Mouse (Mus musculus): Measurements from ENCODE around the gene Sema4g. TPM values are rescaled to one million over a fixed set of nuclear protein-coding genes. Genes with fewer than 3 reads are reported as not detected.

The Sema4g gene
- polyA plus RNA-seq, 1 experiment, result 1.3 TPM

- TF ChIP-seq POLR2A (IDR thresholded peaks at IDR 0.05; ENCODE audit: low read depth, low read length), result no peak
- TF ChIP-seq CTCF (IDR thresholded peaks at IDR 0.05; ENCODE audit: extremely low read depth, insufficient read depth, insufficient read length, insufficient replicate concordance), result no peak
- Histone ChIP-seq H3K4me3 (ENCODE audit: extremely low read depth, insufficient read depth, insufficient read length) (peak overlapping the region; percentile 69), H3K27ac (ENCODE audit: insufficient read depth, low read length) (peak overlapping the region; percentile 55), H3K27me3 (ENCODE audit: control insufficient read depth, insufficient read depth, low read length) (peaks cover 11% of the 10 kb centered on the region), H3K4me1 (ENCODE audit: control insufficient read depth, insufficient read depth, insufficient read length) (peaks cover 15% of the 10 kb centered on the region; the same call in 1 of the 2 replicates), H3K36me3 (ENCODE audit: control insufficient read depth, insufficient read depth, low read length) (no peaks in the 10 kb centered on the region; the same call in 1 of the 2 replicates)
- WGBS, result under 1% methylated on average over 31 of the region's 34 CpGs
- DNase-seq (ENCODE audit: low read depth in 1 of 2, low spot score in 2 of 2), result peak in 1 of 2 experiments; percentile 63
Measured at GRCm38 (mm10) chr19:45015518-45016281, 26.8 kb downstream of the Sema4g start.

DNA sequence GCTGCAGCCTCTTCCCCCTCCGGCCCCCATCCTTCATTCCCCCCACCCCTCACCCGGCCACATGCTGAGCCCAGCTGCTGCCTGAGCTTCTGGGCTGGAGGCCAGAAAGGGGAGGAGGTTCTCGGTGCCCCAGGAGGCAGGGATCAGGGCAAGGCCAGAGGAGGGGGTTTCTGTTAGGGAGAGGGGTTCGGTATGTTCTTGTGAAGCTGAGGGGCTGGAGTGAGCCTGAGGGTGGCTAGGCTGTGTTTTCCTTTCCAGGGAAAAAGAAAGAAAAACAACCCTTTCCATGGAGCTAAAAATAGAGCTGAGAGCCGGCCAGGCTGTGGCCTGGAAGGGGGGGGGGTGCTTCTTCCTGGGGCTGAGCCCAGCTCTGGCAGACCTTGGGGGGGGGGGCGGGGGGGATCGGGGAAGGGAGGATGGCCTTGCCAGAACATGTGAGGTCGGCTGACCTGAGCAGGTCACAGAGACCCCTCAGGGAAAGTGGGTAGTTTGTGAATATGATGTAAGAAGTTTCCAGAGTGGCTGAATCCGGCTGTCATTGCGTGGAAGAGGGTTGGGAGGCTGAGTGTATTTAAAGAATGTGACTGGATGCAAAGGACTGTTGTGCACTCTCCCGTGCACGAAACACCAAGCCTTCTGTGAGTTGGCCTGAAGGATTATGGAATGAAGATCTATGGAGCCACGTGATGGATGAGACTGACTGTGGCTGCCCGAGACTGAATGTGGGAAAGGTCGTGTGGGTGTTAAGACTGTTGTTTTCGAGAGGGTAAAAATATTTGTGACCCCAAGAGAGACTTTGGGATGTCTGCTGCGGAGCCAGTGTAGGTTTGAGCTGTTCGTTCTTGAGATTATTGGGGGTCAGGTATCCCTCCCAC lies 27.7 kb downstream of the Sema4g start:
- peak overlapping the region; percentile 58; the same call in 1 of the 2 replicates for H3K27ac ChIP-seq (ENCODE audit: insufficient read depth, low read length)
- 4% methylated on average over 18 of the region's 18 CpGs for WGBS
- peaks cover 15% of the 10 kb centered on the region; the same call in 1 of the 2 replicates for H3K4me1 ChIP-seq (ENCODE audit: control insufficient read depth, insufficient read depth, insufficient read length)
- DNase-seq (ENCODE audit: low read depth in 1 of 2, low spot score in 2 of 2), result no peak
- H3K27me3 ChIP-seq (ENCODE audit: control insufficient read depth, insufficient read depth, low read length), result peaks cover 11% of the 10 kb centered on the region
- peak overlapping the region; percentile 69; the same call in 1 of the 2 replicates for H3K4me3 ChIP-seq (ENCODE audit: extremely low read depth, insufficient read depth, insufficient read length)
- TF ChIP-seq POLR2A (IDR thresholded peaks at IDR 0.05; ENCODE audit: low read depth, low read length) (no peak), CTCF (IDR thresholded peaks at IDR 0.05; ENCODE audit: extremely low read depth, insufficient read depth, insufficient read length, insufficient replicate concordance) (no peak)
- H3K36me3 ChIP-seq (ENCODE audit: control insufficient read depth, insufficient read depth, low read length), result no peaks in the 10 kb centered on the region; the same call in 1 of the 2 replicates

GRCm38 (mm10) chr19:45017216-45017771 lies 28.4 kb downstream of the Sema4g start:
- Histone ChIP-seq H3K4me3 (ENCODE audit: extremely low read depth, insufficient read depth, insufficient read length) (peak overlapping the region; percentile 54), H3K27ac (ENCODE audit: insufficient read depth, low read length) (peak overlapping the region; percentile 58), H3K27me3 (ENCODE audit: control insufficient read depth, insufficient read depth, low read length) (peaks cover 11% of the 10 kb centered on the region), H3K36me3 (ENCODE audit: control insufficient read depth, insufficient read depth, low read length) (no peaks in the 10 kb centered on the region), H3K4me1 (ENCODE audit: control insufficient read depth, insufficient read depth, insufficient read length) (peaks cover 15% of the 10 kb centered on the region; the same call in 1 of the 2 replicates)
- 0% methylated on average over 16 of the region's 27 CpGs for WGBS
- TF ChIP-seq POLR2A (IDR thresholded peaks at IDR 0.05; ENCODE audit: low read depth, low read length), result no peak
- TF ChIP-seq CTCF (IDR thresholded peaks at IDR 0.05; ENCODE audit: extremely low read depth, insufficient read depth, insufficient read length, insufficient replicate concordance), result no peak
- peak in 1 of 2 experiments; percentile 17 for DNase-seq (ENCODE audit: low read depth in 1 of 2, low spot score in 2 of 2)

- WGBS, result 2% methylated on average over 43 of the region's 48 CpGs
- H3K36me3 ChIP-seq (ENCODE audit: control insufficient read depth, insufficient read depth, low read length), result no peaks in the 10 kb centered on the region
- H3K4me3 ChIP-seq (ENCODE audit: extremely low read depth, insufficient read depth, insufficient read length), result peak overlapping the region; percentile 54
- TF ChIP-seq POLR2A (IDR thresholded peaks at IDR 0.05; ENCODE audit: low read depth, low read length) (no peak), CTCF (IDR thresholded peaks at IDR 0.05; ENCODE audit: extremely low read depth, insufficient read depth, insufficient read length, insufficient replicate concordance) (no peak)
- peaks cover 11% of the 10 kb centered on the region for H3K27me3 ChIP-seq (ENCODE audit: control insufficient read depth, insufficient read depth, low read length)
- H3K4me1 ChIP-seq (ENCODE audit: control insufficient read depth, insufficient read depth, insufficient read length), result peaks cover 15% of the 10 kb centered on the region; the same call in 1 of the 2 replicates
- peak overlapping the region; percentile 58; the same call in 1 of the 2 replicates for H3K27ac ChIP-seq (ENCODE audit: insufficient read depth, low read length)
- DNase-seq (ENCODE audit: low read depth in 1 of 2, low spot score in 2 of 2), result peak in 1 of 2 experiments; percentile 26
Measured at GRCm38 (mm10) chr19:45017909-45018308, 29.0 kb downstream of the Sema4g start.

GRCm38 (mm10) chr19:45018351-45018831 lies 29.5 kb downstream of the Sema4g start:
- no peak for DNase-seq (ENCODE audit: low read depth in 1 of 2, low spot score in 2 of 2)

DNA sequence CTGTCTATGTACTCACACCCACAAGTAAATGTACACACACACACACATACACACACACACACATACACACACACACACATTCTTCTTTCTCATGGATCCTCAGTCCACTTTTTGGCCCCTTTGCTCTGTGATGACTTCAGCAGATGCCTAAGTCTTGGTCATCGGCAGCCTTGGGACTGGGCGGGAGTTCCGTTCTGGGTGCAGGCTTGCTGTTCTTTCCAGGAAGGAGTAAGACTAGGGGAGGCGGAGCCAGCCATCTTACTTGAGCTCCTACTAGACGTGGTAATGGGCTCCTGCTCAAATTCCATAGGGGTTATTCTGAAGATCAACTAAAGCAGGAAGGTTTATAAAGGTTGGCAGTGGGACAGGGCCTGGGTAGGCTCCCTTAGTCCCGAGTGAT lies 31.4 kb downstream of the Sema4g start:
- H3K4me3 ChIP-seq (ENCODE audit: extremely low read depth, insufficient read depth, insufficient read length), result no peak overlapping the region
- DNase-seq (ENCODE audit: low read depth in 1 of 2, low spot score in 2 of 2), result no peak
- TF ChIP-seq POLR2A (IDR thresholded peaks at IDR 0.05; ENCODE audit: low read depth, low read length), result no peak
- TF ChIP-seq CTCF (IDR thresholded peaks at IDR 0.05; ENCODE audit: extremely low read depth, insufficient read depth, insufficient read length, insufficient replicate concordance), result no peak
- H3K36me3 ChIP-seq (ENCODE audit: control insufficient read depth, insufficient read depth, low read length), result no peaks in the 10 kb centered on the region
- H3K4me1 ChIP-seq (ENCODE audit: control insufficient read depth, insufficient read depth, insufficient read length), result peaks cover 9% of the 10 kb centered on the region; the same call in 1 of the 2 replicates
- H3K27me3 ChIP-seq (ENCODE audit: control insufficient read depth, insufficient read depth, low read length), result peaks cover 11% of the 10 kb centered on the region
- no peak overlapping the region for H3K27ac ChIP-seq (ENCODE audit: insufficient read depth, low read length)
- WGBS, result 81% methylated on average over 6 of the region's 6 CpGs

More at GRCm38 (mm10) chr19:45018351-45018831, 29.5 kb downstream of the Sema4g start:
- peak overlapping the region; percentile 58; the same call in 1 of the 2 replicates for H3K27ac ChIP-seq (ENCODE audit: insufficient read depth, low read length)
- TF ChIP-seq POLR2A (IDR thresholded peaks at IDR 0.05; ENCODE audit: low read depth, low read length), result no peak
- TF ChIP-seq CTCF (IDR thresholded peaks at IDR 0.05; ENCODE audit: extremely low read depth, insufficient read depth, insufficient read length, insufficient replicate concordance), result no peak
- peaks cover 11% of the 10 kb centered on the region for H3K27me3 ChIP-seq (ENCODE audit: control insufficient read depth, insufficient read depth, low read length)
- 26% methylated on average over 13 of the region's 13 CpGs for WGBS
- peaks cover 15% of the 10 kb centered on the region; the same call in 1 of the 2 replicates for H3K4me1 ChIP-seq (ENCODE audit: control insufficient read depth, insufficient read depth, insufficient read length)
- H3K4me3 ChIP-seq (ENCODE audit: extremely low read depth, insufficient read depth, insufficient read length), result peak overlapping the region; percentile 54
- H3K36me3 ChIP-seq (ENCODE audit: control insufficient read depth, insufficient read depth, low read length), result no peaks in the 10 kb centered on the region
